Mouse (Mus musculus) kidney, postnatal 4 days (tissue): ENCODE measurements around the gene Auh.

Source experiments
- DNase-seq, 2 experiments: peaks; one replicate each; pipeline ENCODE4 v3.0.0; 2021; ENCODE audit warnings: mixed read lengths in 2 of 2

The Auh gene

GRCm38 (mm10) chr13:52875541-52876325, 53.7 kb downstream of the Auh start:
- no peak for DNase-seq

GRCm38 (mm10) chr13:52875089-52875488, 54.4 kb downstream of the Auh start:
- DNase-seq: no peak

GRCm38 (mm10) chr13:52874338-52874737, 55.1 kb downstream of the Auh start:
- DNase-seq: no peak

GRCm38 (mm10) chr13:52873923-52874322, 55.6 kb downstream of the Auh start:
- DNase-seq: no peak

GRCm38 (mm10) chr13:52866005-52866792, 63.3 kb downstream of the Auh start:
- DNase-seq: no peak

- DNase-seq: no peak
Observed at GRCm38 (mm10) chr13:52863436-52863835, 66.0 kb downstream of the Auh start.

DNA sequence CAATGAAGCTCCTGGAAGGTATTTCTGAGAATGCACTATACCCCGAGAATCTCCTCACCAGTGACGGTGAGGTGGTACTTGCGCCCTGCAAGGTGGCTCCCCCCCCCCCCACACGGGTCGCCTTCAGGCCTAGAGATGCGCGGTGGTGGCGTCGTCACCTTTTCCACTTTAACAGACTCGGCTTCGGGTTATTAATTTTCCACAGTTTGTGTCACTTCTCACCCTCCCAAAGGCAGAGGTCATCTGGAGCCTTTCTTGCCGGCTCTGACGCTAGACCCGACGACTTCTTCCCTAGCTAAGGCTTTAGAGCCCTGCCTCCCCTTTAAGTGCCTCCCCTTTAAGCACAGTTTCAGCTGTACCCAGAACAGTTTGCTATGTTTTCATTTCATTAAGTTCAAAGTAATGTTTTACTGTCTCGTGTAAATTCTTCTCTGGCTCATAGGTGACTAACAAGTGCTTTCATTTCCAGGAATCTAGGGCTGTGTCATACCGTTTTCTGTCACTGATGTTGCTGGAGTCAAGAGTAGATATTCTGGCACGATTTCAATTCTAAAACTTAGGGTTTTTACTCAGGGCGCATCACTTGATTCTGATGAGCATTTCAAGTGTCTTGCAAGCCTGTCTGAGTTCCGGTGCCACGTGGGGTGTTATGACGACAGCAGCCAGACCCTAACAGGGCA, 69.3 kb downstream of the Auh start:
- DNase-seq: no peak

DNA sequence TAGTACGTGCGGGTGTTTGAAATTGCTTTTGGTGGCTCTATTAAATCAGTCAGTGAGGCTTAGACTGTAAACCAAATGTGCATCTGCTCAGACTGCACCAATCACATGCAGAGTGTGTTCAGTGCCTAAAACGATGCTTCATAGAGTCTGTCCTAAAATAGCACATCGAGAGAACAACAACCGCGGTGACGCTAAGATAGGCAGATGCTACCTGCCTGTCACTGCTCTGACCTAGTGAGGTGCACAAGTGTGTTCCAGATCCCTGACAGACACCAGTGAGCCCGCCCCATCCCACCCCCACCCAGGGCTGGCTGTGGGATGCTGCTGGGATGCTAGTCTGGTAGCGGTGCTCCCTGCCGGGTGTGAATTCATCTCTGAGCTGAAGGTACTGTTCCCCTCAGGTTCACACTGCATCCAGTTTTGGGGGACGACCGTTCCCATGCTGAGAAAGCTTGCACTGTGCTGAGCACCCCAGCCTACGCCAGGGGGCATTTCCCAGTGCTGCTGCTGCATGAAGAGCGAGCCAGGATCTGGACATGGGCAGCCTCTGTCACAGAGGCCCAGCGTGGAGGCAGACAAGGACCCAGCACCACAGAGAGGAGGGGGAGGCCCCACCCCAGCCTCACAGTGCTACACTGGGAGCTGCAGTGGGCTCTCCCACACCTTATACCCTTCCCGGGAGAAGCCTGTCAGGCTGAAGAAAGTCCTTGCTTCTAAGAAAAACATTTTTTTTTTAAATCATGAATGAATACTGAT, 70.2 kb downstream of the Auh start:
- no peak for DNase-seq

DNA sequence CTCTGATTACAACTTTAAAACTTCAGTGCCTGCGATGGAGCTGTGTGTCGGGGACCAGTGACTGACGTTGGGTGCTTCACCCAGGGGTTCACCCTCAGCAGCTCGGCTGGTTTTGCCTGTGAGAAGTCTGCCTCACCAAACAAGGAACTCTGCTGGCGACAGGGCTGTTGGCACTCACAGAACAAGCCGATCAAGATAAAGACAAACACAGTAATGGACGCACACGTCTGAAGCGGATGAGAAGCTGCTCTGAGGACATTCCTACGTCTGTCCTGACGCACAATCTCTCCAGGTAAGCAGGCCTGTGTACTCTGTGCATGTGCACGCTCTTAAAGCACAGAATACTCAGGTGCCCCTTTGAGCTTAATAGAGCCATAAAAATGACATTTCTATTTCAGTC, 71.1 kb downstream of the Auh start:
- no peak for DNase-seq

- no peak for DNase-seq
Observed at GRCm38 (mm10) chr13:52857781-52858180, 71.7 kb downstream of the Auh start.

GRCm38 (mm10) chr13:52853536-52853935, 75.9 kb downstream of the Auh start:
- DNase-seq: no peak

GRCm38 (mm10) chr13:52851886-52852285, 77.6 kb downstream of the Auh start:
- DNase-seq: no peak

GRCm38 (mm10) chr13:52850024-52850723, 79.3 kb downstream of the Auh start:
- no peak for DNase-seq

DNA sequence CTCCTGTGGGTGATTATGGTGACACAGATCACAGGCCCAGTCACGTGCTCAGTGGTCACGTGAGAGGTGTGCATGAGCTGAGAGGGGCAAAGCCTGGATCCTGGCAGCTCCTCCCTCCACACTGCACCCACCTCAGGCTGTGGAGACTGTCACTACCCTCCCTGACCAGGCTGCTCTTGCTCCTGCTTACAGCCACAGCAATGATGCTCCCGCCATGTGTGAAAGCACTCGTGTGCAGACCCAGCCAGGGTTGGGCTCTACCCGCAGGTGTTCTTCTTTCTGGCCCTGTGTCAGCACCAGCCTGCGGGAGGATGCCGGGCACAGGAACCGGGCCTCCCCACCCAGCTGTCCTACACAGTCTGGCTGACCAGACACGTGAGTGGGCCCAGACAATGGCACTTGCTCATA, 80.1 kb downstream of the Auh start:
- DNase-seq: no peak

DNA sequence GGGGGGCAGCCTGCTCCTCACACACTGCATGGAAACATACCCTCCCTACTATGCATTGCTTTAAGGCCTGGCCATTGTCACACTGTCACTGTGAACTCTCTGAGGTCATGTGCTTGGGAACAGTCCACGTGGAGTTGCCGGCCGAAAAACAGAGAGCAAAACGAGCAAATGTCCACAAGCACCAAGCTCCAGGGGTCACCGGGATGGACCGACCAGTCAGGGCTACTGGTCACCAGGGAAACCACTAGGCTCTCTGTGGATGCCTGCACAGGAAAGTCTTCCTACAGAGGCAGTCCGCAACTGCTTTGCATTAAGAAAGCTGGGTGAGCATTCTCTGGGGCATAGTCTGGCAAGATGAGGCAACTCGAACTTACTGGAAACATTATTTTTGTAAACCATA, 82.0 kb downstream of the Auh start:
- DNase-seq: no peak

DNA sequence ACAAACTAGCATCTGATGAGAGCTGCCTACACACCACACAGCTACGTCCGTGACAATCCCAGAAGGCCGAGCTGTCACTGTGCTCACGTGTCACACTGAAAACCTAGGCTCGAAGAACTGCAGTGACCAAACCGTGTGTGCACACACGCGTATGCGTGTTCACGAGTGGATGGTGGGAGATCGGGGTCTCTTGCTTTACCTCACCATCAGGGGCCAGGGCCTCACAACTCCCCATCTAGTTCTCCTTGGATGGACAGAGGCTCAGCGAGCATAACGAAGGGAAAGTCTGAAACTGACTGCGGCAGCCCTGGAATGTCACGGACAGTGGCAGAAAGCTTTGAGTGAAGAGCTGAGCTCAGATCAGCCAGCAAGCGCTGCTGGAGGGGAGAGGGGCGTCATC, 82.4 kb downstream of the Auh start:
- no peak for DNase-seq

GRCm38 (mm10) chr13:52845618-52846017, 83.9 kb downstream of the Auh start:
- DNase-seq: no peak

DNA sequence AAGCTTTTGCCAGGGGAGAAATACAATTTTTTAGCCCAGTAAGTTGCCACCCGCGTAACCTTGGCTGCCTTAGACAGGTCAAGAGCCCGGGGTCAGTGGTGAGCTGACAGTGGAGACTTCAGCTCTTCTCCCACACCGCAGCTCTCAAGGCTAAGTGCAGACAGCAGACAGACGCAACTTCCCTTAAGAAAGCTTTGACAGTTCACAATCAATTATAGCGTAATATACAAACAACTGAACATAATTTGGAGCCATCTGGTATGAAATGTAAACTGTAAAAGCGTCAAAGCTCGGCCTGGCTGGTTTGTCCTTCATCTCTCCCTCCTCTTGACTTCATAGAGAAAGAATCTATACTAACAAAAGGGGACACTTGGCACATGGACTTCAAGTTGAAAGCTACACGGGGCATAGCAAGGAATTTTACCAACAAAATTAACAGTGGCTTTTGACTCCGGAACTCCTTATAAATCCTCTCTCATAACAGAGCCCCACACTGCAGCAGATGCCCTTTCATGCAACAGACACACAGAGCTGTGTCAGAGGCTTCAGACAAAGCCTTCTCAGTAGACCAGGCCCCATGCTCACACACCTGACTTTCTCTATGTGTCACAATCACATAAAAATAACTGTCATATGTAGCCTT, 85.8 kb downstream of the Auh start:
- DNase-seq: no peak

- no peak for DNase-seq
Observed at GRCm38 (mm10) chr13:52836231-52836630, 93.2 kb downstream of the Auh start.

- DNase-seq: peak in 1 of 2 experiments; percentile 22
Observed at GRCm38 (mm10) chr13:52834591-52834990, 94.9 kb downstream of the Auh start.

GRCm38 (mm10) chr13:52833748-52834147, 95.7 kb downstream of the Auh start:
- DNase-seq: no peak

DNA sequence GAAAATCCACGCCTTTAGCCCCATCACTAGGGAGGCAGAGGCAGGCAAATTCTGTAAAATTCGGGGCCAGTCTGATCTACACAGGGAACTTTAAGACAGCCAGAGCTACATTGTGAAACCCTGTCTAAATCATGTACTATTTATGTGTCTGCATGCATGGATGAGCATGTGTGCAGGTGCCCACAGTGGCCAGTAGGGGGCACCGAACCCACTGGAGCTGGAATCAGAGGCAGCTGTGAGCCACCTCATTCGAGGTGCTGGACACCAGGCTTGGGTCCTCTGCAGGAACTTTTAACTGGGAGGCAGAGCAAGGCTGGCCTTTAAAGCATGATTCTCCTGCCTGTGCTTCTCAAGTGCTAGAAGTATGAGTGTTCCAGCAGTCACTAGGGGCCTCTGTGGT, 96.3 kb downstream of the Auh start:
- DNase-seq: peak in 1 of 2 experiments; percentile 31
